Mouse (Mus musculus) embryonic facial prominence, embryonic 11.5 days (tissue): ENCODE measurements around the gene 9230102O04Rik. TPM values are rescaled to one million over a fixed set of nuclear protein-coding genes. Genes with fewer than 3 reads are reported as not detected.

Source experiments
- ATAC-seq: fragments of 200-750 bp; cut with Nextera tagmentation; replicated peaks from 2 replicates; pipeline ENCODE4 v1.8.0; 2017; ENCODE audit warnings: low read depth; ENCODE audit not compliant: insufficient number of reproducible peaks, low FRiP score, low TSS enrichment
- DNase-seq: peaks from one replicate; pipeline ENCODE4 v3.0.0-alpha.2; 2015; ENCODE audit warnings: low spot score
- H3K27ac ChIP-seq: fragments of 300-500 bp; sonication (generic); replicated peaks from 2 replicates; pipeline ENCODE4 v1.5.1; 2014; ENCODE audit warnings: mild to moderate bottlenecking, low read depth, low read length, control low read depth
- H3K27me3 ChIP-seq: fragments of 300-500 bp; sonication (generic); 2 replicates; pipeline ENCODE4 v1.6.1; 2014; ENCODE audit warnings: mild to moderate bottlenecking, low read length, moderate library complexity, mixed read lengths; ENCODE audit not compliant: control insufficient read depth, insufficient read depth
- H3K36me3 ChIP-seq: fragments of 300-500 bp; sonication (generic); replicated peaks from 2 replicates; pipeline ENCODE4 v1.6.1; 2014; ENCODE audit warnings: low read depth, mild to moderate bottlenecking, low read length, moderate library complexity, mixed read lengths; ENCODE audit not compliant: control insufficient read depth, insufficient read depth
- H3K4me1 ChIP-seq: fragments of 300-500 bp; sonication (generic); 2 replicates; pipeline ENCODE4 v1.6.1; 2014; ENCODE audit warnings: low read length, mixed read lengths; ENCODE audit not compliant: control insufficient read depth, insufficient read depth
- H3K4me2 ChIP-seq: fragments of 300-500 bp; sonication (generic); 2 replicates; pipeline ENCODE4 v1.6.1; 2014; ENCODE audit warnings: low read depth, mild to moderate bottlenecking, control low read depth, low read length, moderate library complexity
- H3K4me3 ChIP-seq: fragments of 300-500 bp; sonication (generic); 2 replicates; pipeline ENCODE4 v1.5.1; 2014; ENCODE audit warnings: low read depth, low read length, control low read depth
- H3K9ac ChIP-seq: fragments of 300-500 bp; sonication (generic); replicated peaks from 2 replicates; pipeline ENCODE4 v1.6.1; 2014; ENCODE audit warnings: mild to moderate bottlenecking, control low read depth, low read length
- H3K9me3 ChIP-seq: fragments of 300-500 bp; sonication (generic); replicated peaks from 2 replicates; pipeline ENCODE4 v1.6.1; 2016; ENCODE audit warnings: mild to moderate bottlenecking, low read length, inconsistent platforms, mixed read lengths; ENCODE audit not compliant: control insufficient read depth
- WGBS: fragments of 180-500 bp; shearing (Covaris S2); extraction: QIAGEN DNeasy Blood & Tissue Kit; methylation state at CpG from one replicate; pipeline ENCODE4 v1.1.7; 2014; 5-methylcytosine and 5-hydroxymethylcytosine counted together
- polyA plus RNA-seq: library from polyadenylated mRNA; unstranded; fragments of >200 nt; fragmentation: Nextera tagmentation; extraction: Ambion mirVana; gene quantifications from 2 replicates; pipeline ENCODE4 v1.2.1, GENCODE M21; 2014

9230102O04Rik gene
- polyA plus RNA-seq, result 0.99 and 1.2 TPM in 2 replicates

- 0 out of 2 replicates have a peak, but pooled peaks have one; percentile 64 for ATAC-seq
- Histone ChIP-seq H3K36me3 (no peaks in the 10 kb centered on the region), H3K9ac (no peak within 1 kb of the TSS), H3K4me3 (peak within 1 kb of the TSS; percentile 7; the same call in 1 of the 2 replicates), H3K4me2 (peak within 1 kb of the TSS; percentile 30), H3K9me3 (no peaks in the 10 kb centered on the region), H3K4me1 (no peaks in the 10 kb centered on the region), H3K27ac (no peak within 1 kb of the TSS), H3K27me3 (peaks cover 63% of the 10 kb centered on the region)
- under 1% methylated on average over 30 of the region's 30 CpGs for WGBS
- DNase-seq, result peak; percentile 60
These were observed at the start of gene 9230102O04Rik for GRCm38 (mm10) chr2:9888913-9889650. 9230102O04Rik (minus strand) TSS chr2:9889540.

- H3K27me3 ChIP-seq, result no peaks in the 10 kb centered on the region
- DNase-seq (no peak), ATAC-seq (peak; percentile 64; the same call in 1 of the 2 replicates)
- no peak overlapping the region for H3K9ac ChIP-seq
- no peak overlapping the region for H3K4me2 ChIP-seq
- H3K27ac ChIP-seq, result no peak overlapping the region
- no peaks in the 10 kb centered on the region for H3K9me3 ChIP-seq
- no peak overlapping the region for H3K4me3 ChIP-seq
- no peaks in the 10 kb centered on the region for H3K36me3 ChIP-seq
- WGBS, result 0% methylated on average over 1 of the region's 1 CpGs
- H3K4me1 ChIP-seq, result no peaks in the 10 kb centered on the region
These were observed 46.6 kb upstream of the 9230102O04Rik start for GRCm38 (mm10) chr2:9935965-9936364.

GRCm38 (mm10) chr2:9926905-9927283 is 37.6 kb upstream of the 9230102O04Rik start:
- H3K27me3 ChIP-seq, result no peaks in the 10 kb centered on the region
- no peak overlapping the region for H3K27ac ChIP-seq
- H3K9me3 ChIP-seq, result no peaks in the 10 kb centered on the region
- WGBS, result 74% methylated on average over 4 of the region's 4 CpGs
- ATAC-seq (no peak), DNase-seq (no peak)
- H3K4me3 ChIP-seq, result no peak overlapping the region
- no peaks in the 10 kb centered on the region for H3K4me1 ChIP-seq
- H3K36me3 ChIP-seq, result no peaks in the 10 kb centered on the region
- H3K4me2 ChIP-seq, result no peak overlapping the region
- no peak overlapping the region for H3K9ac ChIP-seq

GRCm38 (mm10) chr2:9926194-9926904 is 37.0 kb upstream of the 9230102O04Rik start:
- WGBS, result 46% methylated on average over 7 of the region's 7 CpGs
- Histone ChIP-seq H3K4me2 (no peak overlapping the region), H3K9me3 (no peaks in the 10 kb centered on the region), H3K36me3 (no peaks in the 10 kb centered on the region), H3K27ac (no peak overlapping the region), H3K27me3 (no peaks in the 10 kb centered on the region), H3K4me1 (no peaks in the 10 kb centered on the region), H3K9ac (no peak overlapping the region), H3K4me3 (no peak overlapping the region)
- ATAC-seq (no peak), DNase-seq (peak; percentile 42)

- Histone ChIP-seq H3K27ac (no peak overlapping the region), H3K4me2 (no peak overlapping the region), H3K9me3 (no peaks in the 10 kb centered on the region), H3K27me3 (no peaks in the 10 kb centered on the region), H3K9ac (no peak overlapping the region), H3K4me1 (no peaks in the 10 kb centered on the region), H3K4me3 (no peak overlapping the region), H3K36me3 (no peaks in the 10 kb centered on the region)
- no peak for ATAC-seq
- DNase-seq, result no peak
- 90% methylated on average over 17 of the region's 17 CpGs for WGBS
These were observed 29.5 kb upstream of the 9230102O04Rik start for GRCm38 (mm10) chr2:9918691-9919471.

- H3K9me3 ChIP-seq, result no peaks in the 10 kb centered on the region
- WGBS, result 85% methylated on average over 9 of the region's 9 CpGs
- H3K9ac ChIP-seq, result no peak overlapping the region
- DNase-seq (no peak), ATAC-seq (no peak)
- no peak overlapping the region for H3K4me2 ChIP-seq
- no peaks in the 10 kb centered on the region for H3K4me1 ChIP-seq
- H3K4me3 ChIP-seq, result no peak overlapping the region
- H3K36me3 ChIP-seq, result no peaks in the 10 kb centered on the region
- H3K27me3 ChIP-seq, result no peaks in the 10 kb centered on the region
- H3K27ac ChIP-seq, result no peak overlapping the region
These were observed 28.3 kb upstream of the 9230102O04Rik start for GRCm38 (mm10) chr2:9917602-9918001.

- Histone ChIP-seq H3K4me1 (no peaks in the 10 kb centered on the region), H3K9me3 (no peaks in the 10 kb centered on the region), H3K9ac (peak overlapping the region; percentile 28; the same call in 1 of the 2 replicates), H3K27me3 (no peaks in the 10 kb centered on the region), H3K4me3 (peak overlapping the region; percentile 19), H3K4me2 (peak overlapping the region; percentile 47), H3K36me3 (no peaks in the 10 kb centered on the region), H3K27ac (no peak overlapping the region)
- no peak for ATAC-seq
- DNase-seq, result peak; percentile 36
- 3% methylated on average over 11 of the region's 11 CpGs for whole genome bisulfite sequencing
These were observed 16.7 kb upstream of the 9230102O04Rik start for GRCm38 (mm10) chr2:9905995-9906394.
